Mouse (Mus musculus): Measurements from ENCODE around the gene Mcur1. TPM values are rescaled to one million over a fixed set of nuclear protein-coding genes. Genes with fewer than 3 reads are reported as not detected.
A peak's percentile ranks its signal among the peaks of the same experiment; 100 is the strongest.

Gene Mcur1
- polyA plus RNA-seq, 2 experiments: 18.1 to 19.7 TPM

DNA sequence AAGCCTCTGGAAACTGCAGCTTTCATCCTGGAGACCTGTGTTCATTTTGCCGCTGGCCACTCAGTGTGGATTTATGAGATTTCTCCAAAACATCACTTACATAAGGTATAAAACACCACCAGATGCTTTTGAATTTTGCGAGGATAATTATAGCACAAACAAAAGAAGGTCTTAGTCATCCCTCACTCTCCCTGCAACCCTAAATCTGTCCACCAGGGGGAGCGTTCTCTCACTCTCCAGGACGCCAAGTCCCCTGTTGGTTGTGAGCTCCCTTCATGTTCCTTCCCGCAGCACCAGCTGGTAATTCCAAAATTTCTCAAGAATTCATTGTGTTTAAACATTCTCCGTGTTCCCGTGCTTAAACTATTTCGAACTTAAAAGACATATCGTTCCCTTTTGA lies 5.4 kb upstream of the Mcur1 start:
- no peaks in the 10 kb centered on the region for H3K36me3 ChIP-seq (ENCODE audit: control insufficient read depth, insufficient read depth, low read length)
- TF ChIP-seq POLR2A (IDR thresholded peaks at IDR 0.05; ENCODE audit: borderline replicate concordance, extremely low read depth, insufficient read depth, insufficient read length): no peak
- no peak overlapping the region for H3K27ac ChIP-seq (replicated peaks; ENCODE audit: low read depth, low read length)
- no peak overlapping the region for H3K4me2 ChIP-seq (replicated peaks; ENCODE audit: low read depth, low read length, severe bottlenecking)
- H3K9me3 ChIP-seq (ENCODE audit: control insufficient read depth, low read length): no peaks in the 10 kb centered on the region
- peak; percentile 50; the same call in 1 of the 2 replicates for ATAC-seq (ENCODE audit: low FRiP score, low read depth)
- H3K9ac ChIP-seq (ENCODE audit: low read depth, low read length, severe bottlenecking): no peak overlapping the region
- H3K4me3 ChIP-seq (replicated peaks; ENCODE audit: low read length): no peak overlapping the region
- no peaks in the 10 kb centered on the region for H3K27me3 ChIP-seq (ENCODE audit: control insufficient read depth, insufficient read depth, low read length)
- H3K4me1 ChIP-seq (ENCODE audit: control insufficient read depth, insufficient read depth, low read length): no peaks in the 10 kb centered on the region; the same call in 1 of the 2 replicates
- DNase-seq (ENCODE audit: low spot score): peak; percentile 87
- WGBS: 12% methylated on average over 9 of the region's 9 CpGs

DNA sequence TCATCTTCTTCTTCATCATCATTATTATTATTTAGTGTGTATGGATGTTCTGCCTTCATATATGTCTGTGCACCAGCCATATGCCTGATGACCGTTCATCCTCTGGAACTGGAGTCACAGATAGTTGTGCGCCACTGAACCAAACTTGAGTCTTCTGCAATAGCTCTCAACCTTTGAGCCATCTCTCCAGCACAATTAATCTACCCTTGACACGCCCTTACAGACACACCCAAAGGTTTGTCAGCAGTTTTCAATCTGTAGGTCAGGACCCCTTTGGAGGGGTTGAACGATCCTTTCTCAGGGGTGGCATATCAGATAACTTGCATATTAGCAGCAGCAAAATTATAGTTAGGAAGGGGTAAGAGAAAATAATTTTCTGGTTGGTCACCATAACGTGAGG lies 4.7 kb upstream of the Mcur1 start:
- Histone ChIP-seq H3K4me3 (replicated peaks; ENCODE audit: low read length) (no peak overlapping the region), H3K4me2 (replicated peaks; ENCODE audit: low read depth, low read length, severe bottlenecking) (no peak overlapping the region), H3K27me3 (ENCODE audit: control insufficient read depth, insufficient read depth, low read length) (no peaks in the 10 kb centered on the region), H3K36me3 (ENCODE audit: control insufficient read depth, insufficient read depth, low read length) (no peaks in the 10 kb centered on the region), H3K9ac (ENCODE audit: low read depth, low read length, severe bottlenecking) (no peak overlapping the region), H3K27ac (replicated peaks; ENCODE audit: low read depth, low read length) (no peak overlapping the region), H3K9me3 (ENCODE audit: control insufficient read depth, low read length) (no peaks in the 10 kb centered on the region), H3K4me1 (ENCODE audit: control insufficient read depth, insufficient read depth, low read length) (no peaks in the 10 kb centered on the region; the same call in 1 of the 2 replicates)
- TF ChIP-seq POLR2A (IDR thresholded peaks at IDR 0.05; ENCODE audit: borderline replicate concordance, extremely low read depth, insufficient read depth, insufficient read length): no peak
- DNase-seq (ENCODE audit: low spot score) (no peak), ATAC-seq (ENCODE audit: low FRiP score, low read depth) (no peak)
- WGBS: 81% methylated on average over 5 of the region's 5 CpGs

DNA sequence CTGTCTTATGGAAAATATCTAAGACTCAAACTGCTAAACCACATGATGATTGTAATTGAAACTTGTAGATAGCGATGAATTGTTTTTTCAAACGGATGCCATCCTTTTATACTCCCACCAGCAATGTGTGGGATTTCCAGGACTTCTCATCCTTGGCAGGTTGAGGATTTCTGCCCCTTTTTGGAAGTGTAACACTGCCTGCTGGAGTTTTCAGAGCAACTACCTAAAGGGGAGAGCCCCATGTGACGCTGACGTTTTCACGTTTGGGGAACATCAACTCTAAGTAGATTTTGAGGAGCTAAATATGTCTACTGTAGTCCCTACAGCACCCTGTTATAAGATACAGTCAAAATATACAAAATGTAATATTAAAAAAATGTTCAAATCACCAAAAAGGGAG lies 2.7 kb upstream of the Mcur1 start:
- Histone ChIP-seq H3K27ac (replicated peaks; ENCODE audit: low read depth, low read length) (no peak overlapping the region), H3K36me3 (ENCODE audit: control insufficient read depth, insufficient read depth, low read length) (no peaks in the 10 kb centered on the region), H3K4me3 (replicated peaks; ENCODE audit: low read length) (no peak overlapping the region), H3K4me1 (ENCODE audit: control insufficient read depth, insufficient read depth, low read length) (peaks cover 13% of the 10 kb centered on the region), H3K27me3 (ENCODE audit: control insufficient read depth, insufficient read depth, low read length) (no peaks in the 10 kb centered on the region), H3K9ac (ENCODE audit: low read depth, low read length, severe bottlenecking) (no peak overlapping the region), H3K9me3 (ENCODE audit: control insufficient read depth, low read length) (no peaks in the 10 kb centered on the region), H3K4me2 (replicated peaks; ENCODE audit: low read depth, low read length, severe bottlenecking) (no peak overlapping the region)
- no peak for DNase-seq (ENCODE audit: low spot score)
- 87% methylated on average over 5 of the region's 5 CpGs for WGBS
- ATAC-seq (ENCODE audit: low FRiP score, low read depth): no peak
- no peak for TF ChIP-seq POLR2A (IDR thresholded peaks at IDR 0.05; ENCODE audit: borderline replicate concordance, extremely low read depth, insufficient read depth, insufficient read length)

DNA sequence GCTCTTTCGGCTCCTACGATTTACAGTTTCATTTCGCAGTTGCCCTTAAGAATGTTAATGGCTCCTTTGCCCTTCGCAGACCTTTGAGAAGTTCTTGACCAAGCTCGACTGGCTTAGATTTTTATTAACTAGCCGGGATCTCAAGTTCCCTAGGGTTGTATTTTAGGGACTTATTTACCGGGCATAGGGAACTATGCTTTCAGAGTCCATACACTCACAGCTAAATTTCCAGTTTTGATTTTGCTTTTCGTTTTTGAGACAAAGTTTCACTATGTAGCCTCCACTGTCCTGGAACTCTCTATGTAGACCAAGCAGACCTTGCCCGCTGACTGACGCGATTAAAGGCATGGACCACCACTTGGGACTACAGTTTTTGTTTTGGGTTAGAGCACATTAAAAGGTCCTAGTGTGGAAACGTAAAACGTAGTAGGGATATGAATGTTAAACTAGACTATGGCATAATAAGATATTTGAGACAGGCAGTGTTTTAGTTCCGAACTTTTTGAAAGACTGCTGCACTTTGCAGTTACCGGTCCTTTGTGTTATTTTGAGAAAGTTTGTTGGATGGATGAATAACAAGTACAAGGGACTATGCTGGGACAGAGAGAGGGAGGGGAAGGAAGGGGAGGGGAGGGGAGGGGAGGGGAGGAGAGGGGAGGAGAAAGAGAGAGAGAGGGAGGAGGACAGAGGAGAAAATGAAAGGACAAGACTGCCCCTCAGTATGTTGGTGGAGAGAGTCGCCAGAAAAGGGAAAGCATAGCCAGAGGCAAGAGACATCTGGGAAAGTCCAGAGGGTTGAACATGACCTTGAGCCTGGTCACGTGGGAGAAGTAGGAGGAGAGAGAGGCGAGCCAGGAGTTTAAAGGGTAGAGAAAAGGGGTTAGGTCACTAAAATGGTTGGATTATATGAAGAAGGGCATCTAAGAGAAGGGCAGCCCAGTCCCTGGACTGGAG lies 744 bp upstream of the Mcur1 start:
- Histone ChIP-seq H3K4me3 (replicated peaks; ENCODE audit: low read length) (peak overlapping the region; percentile 70), H3K9ac (ENCODE audit: low read depth, low read length, severe bottlenecking) (peak overlapping the region; percentile 87), H3K4me2 (replicated peaks; ENCODE audit: low read depth, low read length, severe bottlenecking) (peak overlapping the region; percentile 71), H3K9me3 (ENCODE audit: control insufficient read depth, low read length) (no peaks in the 10 kb centered on the region), H3K27ac (replicated peaks; ENCODE audit: low read depth, low read length) (peak overlapping the region; percentile 90), H3K27me3 (ENCODE audit: control insufficient read depth, insufficient read depth, low read length) (no peaks in the 10 kb centered on the region), H3K4me1 (ENCODE audit: control insufficient read depth, insufficient read depth, low read length) (peaks cover 13% of the 10 kb centered on the region), H3K36me3 (ENCODE audit: control insufficient read depth, insufficient read depth, low read length) (no peaks in the 10 kb centered on the region)
- 10% methylated on average over 18 of the region's 18 CpGs for WGBS
- DNase-seq (ENCODE audit: low spot score): no peak
- TF ChIP-seq POLR2A (IDR thresholded peaks at IDR 0.05; ENCODE audit: borderline replicate concordance, extremely low read depth, insufficient read depth, insufficient read length): no peak
- ATAC-seq (ENCODE audit: low FRiP score, low read depth): no peak

DNA sequence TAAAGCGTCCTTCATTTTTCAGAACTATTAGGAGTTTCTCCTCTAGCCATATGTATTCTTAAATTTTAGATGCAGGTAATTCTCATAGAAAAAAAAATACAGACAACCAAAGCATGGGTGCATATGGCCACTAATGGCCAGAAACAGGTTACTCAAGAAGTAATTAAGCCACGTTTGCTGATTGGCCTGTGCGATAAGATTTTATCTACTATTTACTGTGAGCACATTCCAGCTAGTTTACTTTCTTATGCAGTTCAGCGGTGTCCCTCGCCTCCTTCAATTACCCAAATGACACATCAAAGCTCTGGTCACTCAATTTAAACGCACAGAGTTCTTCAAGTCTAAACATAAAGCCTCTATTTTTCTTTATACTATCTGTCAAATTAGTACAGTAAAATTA lies 1.0 kb downstream of the Mcur1 start:
- Histone ChIP-seq H3K36me3 (ENCODE audit: control insufficient read depth, insufficient read depth, low read length) (peaks cover 13% of the 10 kb centered on the region), H3K4me3 (replicated peaks; ENCODE audit: low read length) (peak overlapping the region; percentile 70), H3K4me1 (ENCODE audit: control insufficient read depth, insufficient read depth, low read length) (peaks cover 13% of the 10 kb centered on the region), H3K27ac (replicated peaks; ENCODE audit: low read depth, low read length) (no peak overlapping the region), H3K27me3 (ENCODE audit: control insufficient read depth, insufficient read depth, low read length) (no peaks in the 10 kb centered on the region), H3K9me3 (ENCODE audit: control insufficient read depth, low read length) (no peaks in the 10 kb centered on the region), H3K4me2 (replicated peaks; ENCODE audit: low read depth, low read length, severe bottlenecking) (peak overlapping the region; percentile 71), H3K9ac (ENCODE audit: low read depth, low read length, severe bottlenecking) (peak overlapping the region; percentile 87; the same call in 1 of the 2 replicates)
- ATAC-seq (ENCODE audit: low FRiP score, low read depth) (no peak), DNase-seq (ENCODE audit: low spot score) (no peak)
- WGBS: 25% methylated on average over 6 of the region's 6 CpGs
- no peak for TF ChIP-seq POLR2A (IDR thresholded peaks at IDR 0.05; ENCODE audit: borderline replicate concordance, extremely low read depth, insufficient read depth, insufficient read length)

Measured in limb, embryonic 14.5 days (tissue).